Mouse (Mus musculus) forebrain, embryonic 13.5 days (tissue): ENCODE results near the gene Ebna1bp2. TPM values are rescaled to one million over a fixed set of nuclear protein-coding genes. Genes with fewer than 3 reads are reported as not detected.

Experiments used
- ATAC-seq: fragments of 200-750 bp; cut with Nextera tagmentation; 2 replicates; pipeline ENCODE4 v1.8.0; 2017
- H3K27ac ChIP-seq: fragments of 300-500 bp; sonication (generic); 2 replicates; pipeline ENCODE4 v1.5.1; 2015; ENCODE audit warnings: inconsistent platforms, mild to moderate bottlenecking, moderate library complexity
- H3K27me3 ChIP-seq: fragments of 300-500 bp; sonication (generic); 2 replicates; pipeline ENCODE4 v1.6.1; 2015; ENCODE audit warnings: mild to moderate bottlenecking, inconsistent platforms
- H3K36me3 ChIP-seq: fragments of 300-500 bp; sonication (generic); 2 replicates; pipeline ENCODE4 v1.6.1; 2015; ENCODE audit warnings: mild to moderate bottlenecking, inconsistent platforms; ENCODE audit not compliant: poor library complexity, severe bottlenecking
- H3K4me1 ChIP-seq: fragments of 300-500 bp; sonication (generic); 2 replicates; pipeline ENCODE4 v1.6.1; 2015; ENCODE audit warnings: inconsistent platforms
- H3K4me2 ChIP-seq: fragments of 300-500 bp; sonication (generic); 2 replicates; pipeline ENCODE4 v1.6.1; 2015; ENCODE audit warnings: inconsistent platforms, mild to moderate bottlenecking, moderate library complexity
- H3K4me3 ChIP-seq: fragments of 300-500 bp; sonication (generic); 2 replicates; pipeline ENCODE4 v1.5.1; 2015; ENCODE audit warnings: mild to moderate bottlenecking, inconsistent platforms
- H3K9ac ChIP-seq: fragments of 300-500 bp; sonication (generic); 2 replicates; pipeline ENCODE4 v1.6.1; 2015; ENCODE audit warnings: mild to moderate bottlenecking, inconsistent platforms
- H3K9me3 ChIP-seq: fragments of 300-500 bp; sonication (generic); replicated peaks from 2 replicates; pipeline ENCODE4 v1.6.1; 2016; ENCODE audit warnings: inconsistent platforms
- WGBS: fragments of 180-500 bp; shearing (Covaris S2); methylation state at CpG from one replicate; pipeline ENCODE4 v1.1.7; 2015; 5-methylcytosine and 5-hydroxymethylcytosine counted together
- polyA plus RNA-seq: library from polyadenylated mRNA; unstranded; fragments of >200 nt; fragmentation: Nextera tagmentation; extraction: Ambion mirVana; gene quantifications from 2 replicates; pipeline ENCODE4 v1.2.1, GENCODE M21; 2015

Gene Ebna1bp2
- polyA plus RNA-seq, 1 experiment from 2014 or later: 168 TPM

- Histone ChIP-seq H3K4me2 (peak overlapping the region; percentile 97), H3K4me1 (peaks cover 11% of the 10 kb centered on the region), H3K9me3 (peaks cover 8% of the 10 kb centered on the region), H3K36me3 (peaks cover 34% of the 10 kb centered on the region), H3K27ac (no peak overlapping the region), H3K4me3 (peak overlapping the region; percentile 82), H3K27me3 (no peaks in the 10 kb centered on the region), H3K9ac (peak overlapping the region; percentile 81)
- under 1% methylated on average over 23 of the region's 23 CpGs for WGBS
- no peak; the same call in 1 of the 2 replicates for ATAC-seq
Measured at GRCm38 (mm10) chr4:118620967-118621320, 345 bp downstream of the Ebna1bp2 start.

GRCm38 (mm10) chr4:118621781-118622180 lies 1.2 kb downstream of the Ebna1bp2 start:
- Histone ChIP-seq H3K27me3 (no peaks in the 10 kb centered on the region), H3K4me2 (peak overlapping the region; percentile 97), H3K9me3 (peaks cover 7% of the 10 kb centered on the region), H3K4me1 (peaks cover 11% of the 10 kb centered on the region), H3K9ac (peak overlapping the region; percentile 81; the same call in 1 of the 2 replicates), H3K27ac (no peak overlapping the region), H3K36me3 (peaks cover 42% of the 10 kb centered on the region), H3K4me3 (peak overlapping the region; percentile 82)
- ATAC-seq: no peak
- WGBS: 92% methylated on average over 9 of the region's 9 CpGs

- Histone ChIP-seq H3K9ac (no peak overlapping the region), H3K27ac (no peak overlapping the region), H3K36me3 (peaks cover 77% of the 10 kb centered on the region), H3K4me1 (no peaks in the 10 kb centered on the region), H3K4me3 (no peak overlapping the region), H3K27me3 (no peaks in the 10 kb centered on the region), H3K9me3 (no peaks in the 10 kb centered on the region), H3K4me2 (no peak overlapping the region)
- no peak for ATAC-seq
- 79% methylated on average over 5 of the region's 5 CpGs for WGBS
Measured at GRCm38 (mm10) chr4:118630261-118630660, 9.7 kb downstream of the Ebna1bp2 start.

- Histone ChIP-seq H3K27me3 (no peaks in the 10 kb centered on the region), H3K4me1 (peaks cover 7% of the 10 kb centered on the region; the same call in 1 of the 2 replicates), H3K9ac (no peak overlapping the region), H3K27ac (no peak overlapping the region), H3K36me3 (no peaks in the 10 kb centered on the region), H3K9me3 (no peaks in the 10 kb centered on the region), H3K4me3 (no peak overlapping the region), H3K4me2 (peak overlapping the region; percentile 4; the same call in 1 of the 2 replicates)
- 38% methylated on average over 20 of the region's 20 CpGs for WGBS
- ATAC-seq: no peak
Measured at GRCm38 (mm10) chr4:118642346-118643190, 22.0 kb downstream of the Ebna1bp2 start.

GRCm38 (mm10) chr4:118645234-118645633 lies 24.6 kb downstream of the Ebna1bp2 start:
- H3K9ac ChIP-seq: no peak overlapping the region
- H3K4me3 ChIP-seq: no peak overlapping the region
- no peak overlapping the region for H3K4me2 ChIP-seq
- H3K9me3 ChIP-seq: no peaks in the 10 kb centered on the region
- no peaks in the 10 kb centered on the region for H3K36me3 ChIP-seq
- no peak overlapping the region for H3K27ac ChIP-seq
- ATAC-seq: 0 out of 2 replicates have a peak, but pooled peaks have one; percentile 36
- no peaks in the 10 kb centered on the region for H3K27me3 ChIP-seq
- WGBS: 11% methylated on average over 2 of the region's 2 CpGs
- H3K4me1 ChIP-seq: peaks cover 7% of the 10 kb centered on the region; the same call in 1 of the 2 replicates

- H3K9me3 ChIP-seq: no peaks in the 10 kb centered on the region
- no peak within 1 kb of the TSS for H3K27ac ChIP-seq
- no peak within 1 kb of the TSS for H3K4me3 ChIP-seq
- no peak within 1 kb of the TSS for H3K9ac ChIP-seq
- no peak for ATAC-seq
- no peaks in the 10 kb centered on the region for H3K36me3 ChIP-seq
- no peaks in the 10 kb centered on the region for H3K4me1 ChIP-seq
- no peak within 1 kb of the TSS for H3K4me2 ChIP-seq
- no peaks in the 10 kb centered on the region for H3K27me3 ChIP-seq
Measured at GRCm38 (mm10) chr4:118658652-118659051, 38.1 kb downstream of the Ebna1bp2 start, which contains the start of gene Olfr62. Gene Olfr62 (plus strand): TSS chr4:118658952.

Other genes starting within 250 kb of the Ebna1bp2 start
- 10.0 and 12.6 TPM in 2 replicates for gene Szt2, start 211.5 kb upstream of the Ebna1bp2 start, polyA plus RNA-seq
- 143 and 144 TPM in 2 replicates for gene Med8, start 211.5 kb upstream of the Ebna1bp2 start, polyA plus RNA-seq
- 24.1 and 24.3 TPM in 2 replicates for gene Elovl1, start 192.7 kb upstream of the Ebna1bp2 start, polyA plus RNA-seq
- 251 and 259 TPM in 2 replicates for gene Cdc20, start 183.4 kb upstream of the Ebna1bp2 start, polyA plus RNA-seq
- gene Mpl, start 163.3 kb upstream of the Ebna1bp2 start, polyA plus RNA-seq: 0.08 and 0.37 TPM in 2 replicates
- 11.6 and 11.9 TPM in 2 replicates for gene Tie1, start 130.7 kb upstream of the Ebna1bp2 start, polyA plus RNA-seq
- gene 2610528J11Rik, start 93.8 kb upstream of the Ebna1bp2 start, polyA plus RNA-seq: 0.18 TPM in 1 of 2 replicates, not detected in the other
- not detected in 2 replicates for gene Tmem125, start 76.8 kb upstream of the Ebna1bp2 start, polyA plus RNA-seq
- gene Cfap57, start within 50 bp of the Ebna1bp2 start, polyA plus RNA-seq: 0.78 and 0.90 TPM in 2 replicates
- not detected in 2 replicates for gene Olfr62, start 38.2 kb downstream of the Ebna1bp2 start, polyA plus RNA-seq
- not detected in 2 replicates for gene Olfr1342, start 72.0 kb downstream of the Ebna1bp2 start, polyA plus RNA-seq
- gene Olfr1341, start 82.7 kb downstream of the Ebna1bp2 start, polyA plus RNA-seq: not detected in 2 replicates
- gene Olfr1340, start 99.3 kb downstream of the Ebna1bp2 start, polyA plus RNA-seq: not detected in 2 replicates
- not detected in 2 replicates for gene Olfr1339, start 111.4 kb downstream of the Ebna1bp2 start, polyA plus RNA-seq
- not detected in 2 replicates for gene Olfr1338, start 137.9 kb downstream of the Ebna1bp2 start, polyA plus RNA-seq
- not detected in 2 replicates for gene Olfr1337, start 161.8 kb downstream of the Ebna1bp2 start, polyA plus RNA-seq
- gene Olfr1335, start 189.1 kb downstream of the Ebna1bp2 start, polyA plus RNA-seq: not detected in 2 replicates
- not detected in 2 replicates for gene Olfr1333, start 215.5 kb downstream of the Ebna1bp2 start, polyA plus RNA-seq
- not detected in 2 replicates for gene Olfr1331, start 243.8 kb downstream of the Ebna1bp2 start, polyA plus RNA-seq